ENCODE assay signal across 8 mouse cellular contexts in the genomic region with DNA sequence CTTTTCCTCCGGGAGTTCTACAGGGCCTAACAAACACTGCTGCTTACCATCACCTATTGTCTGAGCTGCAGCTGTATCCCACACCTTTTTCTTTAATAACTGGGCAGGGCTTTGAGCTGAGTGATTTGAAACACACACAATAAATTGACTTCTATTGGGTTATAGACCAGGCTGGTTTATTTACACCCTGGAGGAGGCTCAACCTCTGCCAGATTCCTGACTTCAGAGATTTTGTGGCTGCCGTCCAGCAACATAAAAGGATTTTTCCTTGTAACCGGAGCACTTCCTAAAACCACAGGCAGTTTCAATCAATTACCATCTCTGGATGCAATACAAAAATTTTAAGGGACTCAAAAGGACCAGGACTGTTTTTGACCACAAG.
DNase-seq lines count a peak whose midpoint lies in the region; ATAC-seq and TF ChIP-seq lines count a peak whose summit lies in the region.

No protein-coding gene starts in this region.

- H3K4me1 ChIP-seq in ES-Bruce4 (ENCODE audit: control insufficient read depth, insufficient read depth, low read length): no peaks in the 10 kb centered on the region
- H3K4me1 ChIP-seq in heart, embryonic 12.5 days (replicated peaks): peaks cover 29% of the 10 kb centered on the region
- H3K4me1 ChIP-seq in neural tube, embryonic 13.5 days (replicated peaks): peaks cover 62% of the 10 kb centered on the region

- no peak overlapping the region for H3K9ac ChIP-seq in ES-Bruce4 (ENCODE audit: low read depth, poor library complexity, severe bottlenecking)
- H3K9ac ChIP-seq in heart, embryonic 12.5 days: no peak overlapping the region
- peak overlapping the region; percentile 41; the same call in 1 of the 2 replicates for H3K9ac ChIP-seq in neural tube, embryonic 13.5 days

- H3K9me3 ChIP-seq in ES-Bruce4 (replicated peaks; ENCODE audit: control insufficient read depth, insufficient read depth, low read length, poor library complexity, severe bottlenecking): no peaks in the 10 kb centered on the region
- no peaks in the 10 kb centered on the region for H3K9me3 ChIP-seq in heart, embryonic 12.5 days (replicated peaks)
- H3K9me3 ChIP-seq in neural tube, embryonic 13.5 days: no peaks in the 10 kb centered on the region

- no peaks in the 10 kb centered on the region for H3K27me3 ChIP-seq in ES-Bruce4 (ENCODE audit: control insufficient read depth, insufficient read depth, low read length, poor library complexity, severe bottlenecking)
- H3K27me3 ChIP-seq in heart, embryonic 12.5 days (replicated peaks): no peaks in the 10 kb centered on the region
- no peaks in the 10 kb centered on the region for H3K27me3 ChIP-seq in neural tube, embryonic 13.5 days

- no peak for TF ChIP-seq EP300 in ES-Bruce4 (IDR thresholded peaks at IDR 0.05; ENCODE audit: insufficient read depth, low read depth, low read length)

- H3K36me3 ChIP-seq in ES-Bruce4 (ENCODE audit: control insufficient read depth, insufficient read depth, low read length, poor library complexity, severe bottlenecking): no peaks in the 10 kb centered on the region
- no peaks in the 10 kb centered on the region for H3K36me3 ChIP-seq in heart, embryonic 12.5 days
- no peaks in the 10 kb centered on the region for H3K36me3 ChIP-seq in neural tube, embryonic 13.5 days

- TF ChIP-seq POLR2A in ES-Bruce4 (IDR thresholded peaks at IDR 0.05; ENCODE audit: insufficient read depth, low read length): no peak

- H3K4me2 ChIP-seq in heart, embryonic 12.5 days: no peak overlapping the region
- H3K4me2 ChIP-seq in neural tube, embryonic 13.5 days: no peak overlapping the region

- no peak for ATAC-seq in heart, embryonic 12.5 days (ENCODE audit: insufficient number of reproducible peaks, low FRiP score)
- no peak for ATAC-seq in neural tube, embryonic 13.5 days (ENCODE audit: low read depth)

- 32% methylated on average over 3 of the region's 3 CpGs for WGBS in heart, embryonic 12.5 days
- WGBS in neural tube, embryonic 13.5 days: 21% methylated on average over 3 of the region's 3 CpGs

- H3K4me3 ChIP-seq in ES-Bruce4 (ENCODE audit: low read depth, low read length): no peak overlapping the region
- H3K4me3 ChIP-seq in heart, embryonic 12.5 days: no peak overlapping the region
- no peak overlapping the region for H3K4me3 ChIP-seq in neural tube, embryonic 13.5 days

- peak overlapping the region; percentile 1; the same call in 1 of the 2 replicates for H3K27ac ChIP-seq in ES-Bruce4 (ENCODE audit: insufficient read depth, low read length)
- peak overlapping the region; percentile 28; the same call in 1 of the 2 replicates for H3K27ac ChIP-seq in heart, embryonic 12.5 days (ENCODE audit: poor library complexity, severe bottlenecking)
- H3K27ac ChIP-seq in neural tube, embryonic 13.5 days (replicated peaks): peak overlapping the region; percentile 92

- DNase-seq in adrenal gland, postnatal 36 days: peak; percentile 41 to 67
- peak; percentile 77 for DNase-seq in kidney, postnatal 10 days
- DNase-seq in urinary bladder, postnatal 10 days (ENCODE audit: low spot score): no peak
- no peak for DNase-seq in right cerebral cortex, postnatal 4 days
- no peak for DNase-seq in yolk sac, embryonic 10.5 days (ENCODE audit: low spot score)

- TF ChIP-seq CTCF in ES-Bruce4 (IDR thresholded peaks at IDR 0.05; ENCODE audit: low read depth, low read length): no peak

Comparison
In these comparisons a context has a peak if more than half of its experiments do, and no peak if none do; other contexts are left out.
1. H3K27ac ChIP-seq: peak in every context shown above with its lines; median percentile 92 in neural tube, embryonic 13.5 days; 28 in heart, embryonic 12.5 days; 1 in ES-Bruce4.
2. DNase-seq: peak in adrenal gland, postnatal 36 days (2 of 2) and kidney, postnatal 10 days (single experiment); none in urinary bladder, postnatal 10 days (single experiment), right cerebral cortex, postnatal 4 days (single experiment) and yolk sac, embryonic 10.5 days (single experiment).